Mouse (Mus musculus) liver, embryonic 14.5 days (tissue): ENCODE data around the gene Dennd6b. TPM values are rescaled to one million over a fixed set of nuclear protein-coding genes. Genes with fewer than 3 reads are reported as not detected.

Source experiments
- ATAC-seq: fragments of 200-750 bp; cut with Nextera tagmentation; 2 replicates; pipeline ENCODE4 v1.8.0; 2017; ENCODE audit warnings: moderate number of reproducible peaks, mild to moderate bottlenecking, moderate library complexity; ENCODE audit not compliant: insufficient read depth
- DNase-seq, 3 experiments: peaks; one replicate each; pipeline ENCODE4 v3.0.0-alpha.2; 2012 to 2013; ENCODE audit warnings: low read depth in 3 of 3, low spot score in 3 of 3
- H3K27ac ChIP-seq: fragments of 300-500 bp; sonication (generic); 2 replicates; pipeline ENCODE4 v1.5.1; 2014; ENCODE audit warnings: moderate library complexity, mild to moderate bottlenecking, control low read depth, inconsistent platforms
- H3K27me3 ChIP-seq: fragments of 300-500 bp; sonication (generic); 2 replicates; pipeline ENCODE4 v1.6.1; 2014; ENCODE audit warnings: mild to moderate bottlenecking, low read length, moderate library complexity; ENCODE audit not compliant: control insufficient read depth, insufficient read depth
- H3K36me3 ChIP-seq: fragments of 300-500 bp; sonication (generic); replicated peaks from 2 replicates; pipeline ENCODE4 v1.6.1; 2014; ENCODE audit warnings: low read depth; ENCODE audit not compliant: control insufficient read depth, insufficient read depth
- H3K4me1 ChIP-seq, 2 experiments: fragments of 200-500 bp in 1 of 2; fragments of 300-500 bp in 1 of 2; sonication (generic) in 1 of 2; replicated peaks; 2 replicates each; pipeline ENCODE4 v1.6.1; 2012 to 2014; ENCODE audit warnings: antibody characterized with exemption in 1 of 2, inconsistent platforms in 1 of 2, low read length in 1 of 2; ENCODE audit not compliant: control insufficient read depth in 2 of 2, insufficient read depth in 2 of 2
- H3K4me2 ChIP-seq: fragments of 300-500 bp; sonication (generic); 2 replicates; pipeline ENCODE4 v1.6.1; 2014; ENCODE audit warnings: low read depth, mild to moderate bottlenecking, control low read depth, moderate library complexity
- H3K4me3 ChIP-seq, 2 experiments: fragments of 200-500 bp in 1 of 2; fragments of 300-500 bp in 1 of 2; sonication (generic) in 1 of 2; 2 replicates each; pipeline ENCODE4 v1.5.1; 2012 to 2014; ENCODE audit warnings: low read depth in 2 of 2, low read length in 2 of 2, mild to moderate bottlenecking in 2 of 2, control low read depth in 1 of 2, inconsistent platforms in 1 of 2, moderate library complexity in 1 of 2; ENCODE audit not compliant: insufficient read depth in 1 of 2
- H3K9ac ChIP-seq: fragments of 300-500 bp; sonication (generic); replicated peaks from 2 replicates; pipeline ENCODE4 v1.6.1; 2014; ENCODE audit warnings: mild to moderate bottlenecking, control low read depth, moderate library complexity
- H3K9me3 ChIP-seq: fragments of 300-500 bp; sonication (generic); 2 replicates; pipeline ENCODE4 v1.6.1; 2016; ENCODE audit warnings: low read length, mixed read lengths; ENCODE audit not compliant: control insufficient read depth
- CTCF ChIP-seq: IDR thresholded peaks from 2 replicates; pipeline ENCODE4 v1.5.1; 2016; ENCODE audit warnings: antibody characterized with exemption, low read depth, control low read depth
- EP300 ChIP-seq: IDR thresholded peaks from 2 replicates; pipeline ENCODE4 v1.6.1; 2016; ENCODE audit warnings: antibody characterized with exemption, low read depth
- WGBS: fragments of 180-500 bp; shearing (Covaris S2); extraction: QIAGEN DNeasy Blood & Tissue Kit; methylation state at CpG from one replicate; pipeline ENCODE4 v1.1.7; 2014; ENCODE audit not compliant: insufficient replicate concordance; 5-methylcytosine and 5-hydroxymethylcytosine counted together
- polyA plus RNA-seq, 2 experiments: library from polyadenylated mRNA; depleted of rRNA in 1 of 2; stranded (reverse) in 1 of 2; unstranded in 1 of 2; fragments of >200 nt; fragmentation: Nextera tagmentation in 1 of 2; extraction: Ambion mirVana in 1 of 2; gene quantifications; 2 replicates each; pipeline versions ENCODE4 v1.2.1 to v1.2.3; 2012 to 2014

Dennd6b gene
- polyA plus RNA-seq, 2 experiments = 1.6 to 4.5 TPM

GRCm38 (mm10) chr15:89150041-89150390 lies 46.3 kb downstream of the Dennd6b start:
- WGBS = 1% methylated on average over 13 of the region's 13 CpGs
- ATAC-seq = peak; percentile 26; the same call in 1 of the 2 replicates
- no peak overlapping the region for H3K4me3 ChIP-seq
- peak overlapping the region; percentile 68 for H3K4me2 ChIP-seq
- no peak overlapping the region for H3K27ac ChIP-seq
- no peaks in the 10 kb centered on the region for H3K36me3 ChIP-seq
- TF ChIP-seq CTCF (no peak), EP300 (no peak)
- peaks cover 53% of the 10 kb centered on the region for H3K27me3 ChIP-seq
- no peak overlapping the region for H3K9ac ChIP-seq
- H3K4me1 ChIP-seq = no peaks in the 10 kb centered on the region; a peak in 1 of 4 replicates
- DNase-seq = no peak
- no peaks in the 10 kb centered on the region for H3K9me3 ChIP-seq

GRCm38 (mm10) chr15:89149271-89150040 lies 46.8 kb downstream of the Dennd6b start, which contains the start of gene Mapk11:
TSS of gene Mapk11 (minus strand) at chr15:89149628.
- TF ChIP-seq EP300 (no peak), CTCF (no peak)
- ATAC-seq (peak; percentile 41; the same call in 1 of the 2 replicates), DNase-seq (no peak)
- peaks cover 53% of the 10 kb centered on the region for H3K27me3 ChIP-seq
- 1% methylated on average over 53 of the region's 61 CpGs for WGBS
- H3K9me3 ChIP-seq = no peaks in the 10 kb centered on the region
- peak within 1 kb of the TSS; percentile 68 for H3K4me2 ChIP-seq
- H3K9ac ChIP-seq = no peak within 1 kb of the TSS
- peak within 1 kb of the TSS; percentile 42 to 51 for H3K4me3 ChIP-seq
- H3K27ac ChIP-seq = no peak within 1 kb of the TSS
- no peaks in the 10 kb centered on the region for H3K36me3 ChIP-seq
- H3K4me1 ChIP-seq = no peaks in the 10 kb centered on the region; a peak in 1 of 4 replicates

- H3K27me3 ChIP-seq = peaks cover 53% of the 10 kb centered on the region
- no peak for DNase-seq
- H3K36me3 ChIP-seq = no peaks in the 10 kb centered on the region
- peak overlapping the region; percentile 42 to 51 for H3K4me3 ChIP-seq
- H3K27ac ChIP-seq = no peak overlapping the region
- H3K9ac ChIP-seq = no peak overlapping the region
- no peaks in the 10 kb centered on the region; a peak in 1 of 4 replicates for H3K4me1 ChIP-seq
- H3K4me2 ChIP-seq = peak overlapping the region; percentile 68
- WGBS = 9% methylated on average over 25 of the region's 25 CpGs
- TF ChIP-seq CTCF (no peak), EP300 (no peak)
- no peaks in the 10 kb centered on the region for H3K9me3 ChIP-seq
- no peak for ATAC-seq
Measured at GRCm38 (mm10) chr15:89148496-89149270, 47.6 kb downstream of the Dennd6b start.

GRCm38 (mm10) chr15:89147895-89148294 lies 48.4 kb downstream of the Dennd6b start:
- no peak overlapping the region for H3K9ac ChIP-seq
- no peaks in the 10 kb centered on the region; a peak in 1 of 4 replicates for H3K4me1 ChIP-seq
- H3K9me3 ChIP-seq = no peaks in the 10 kb centered on the region
- no peak overlapping the region for H3K4me3 ChIP-seq
- peaks cover 53% of the 10 kb centered on the region for H3K27me3 ChIP-seq
- H3K27ac ChIP-seq = no peak overlapping the region
- WGBS = 36% methylated on average over 4 of the region's 4 CpGs
- DNase-seq (no peak), ATAC-seq (no peak)
- H3K4me2 ChIP-seq = no peak overlapping the region
- TF ChIP-seq EP300 = no peak
- no peaks in the 10 kb centered on the region for H3K36me3 ChIP-seq

- ATAC-seq (no peak), DNase-seq (no peak)
- no peaks in the 10 kb centered on the region; a peak in 1 of 4 replicates for H3K4me1 ChIP-seq
- 20% methylated on average over 10 of the region's 10 CpGs for WGBS
- no peak overlapping the region for H3K4me3 ChIP-seq
- no peak for TF ChIP-seq CTCF
- no peak for TF ChIP-seq EP300
- no peaks in the 10 kb centered on the region for H3K9me3 ChIP-seq
- H3K27ac ChIP-seq = no peak overlapping the region
- no peaks in the 10 kb centered on the region for H3K36me3 ChIP-seq
- peaks cover 58% of the 10 kb centered on the region for H3K27me3 ChIP-seq
- H3K9ac ChIP-seq = no peak overlapping the region
- no peak overlapping the region for H3K4me2 ChIP-seq
Measured at GRCm38 (mm10) chr15:89147456-89147855, 48.8 kb downstream of the Dennd6b start.
